Mouse (Mus musculus): ENCODE data around the gene Lce3d. TPM values are rescaled to one million over a fixed set of nuclear protein-coding genes. Genes with fewer than 3 reads are reported as not detected.

The Lce3d gene
- polyA plus RNA-seq (2015; fragmentation: Illumina TruSeq; extraction: RNeasy Lipid Tissue Mini Kit (QIAGEN cat#74804); ENCODE audit: low read depth, low replicate concordance) = not detected

DNA sequence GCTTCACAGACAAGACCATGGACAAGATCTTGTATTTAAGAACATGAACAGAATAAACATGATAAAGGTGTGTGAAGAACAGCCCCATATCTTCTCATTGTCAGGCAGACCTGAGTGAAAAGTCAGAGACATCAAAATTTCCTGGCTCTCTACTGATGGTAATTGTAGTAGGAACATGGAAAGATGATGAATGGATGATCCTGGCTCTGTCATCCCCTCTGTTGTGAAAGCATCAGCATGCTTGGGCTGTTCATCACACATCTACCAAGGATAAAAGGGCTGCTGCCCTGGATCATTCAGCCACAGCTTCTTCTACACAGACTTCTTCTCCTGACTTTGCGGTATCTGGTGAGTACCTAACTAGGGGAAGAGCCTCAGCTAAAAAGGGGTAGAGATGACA, at the start of gene Lce3d:
Gene Lce3d (plus strand): TSS at position 301 of the 400 bp plus-strand sequence.

DNA sequence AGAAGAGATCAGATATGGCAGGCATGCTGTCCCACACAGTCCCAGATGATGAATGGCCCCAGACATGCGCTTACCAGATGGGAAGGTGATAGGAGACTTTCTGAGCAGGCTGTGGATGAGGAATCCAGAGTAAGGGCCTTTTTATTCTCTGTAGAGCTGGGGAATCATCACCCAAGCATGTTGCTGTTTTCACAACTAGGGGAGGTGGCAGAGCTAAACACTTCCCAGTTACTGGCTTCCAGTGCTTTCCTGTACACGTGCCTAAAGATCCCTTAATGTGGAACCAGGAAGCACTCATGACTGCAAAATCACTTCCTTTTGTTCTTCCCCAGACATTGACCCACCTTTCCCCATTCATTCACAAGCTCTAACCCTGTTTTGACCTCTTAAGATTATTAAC, 31.1 kb upstream of the Lce3d start, which contains the start of gene Lce3a:
Gene Lce3a (minus strand): TSS at position 101 of the 400 bp plus-strand sequence.

DNA sequence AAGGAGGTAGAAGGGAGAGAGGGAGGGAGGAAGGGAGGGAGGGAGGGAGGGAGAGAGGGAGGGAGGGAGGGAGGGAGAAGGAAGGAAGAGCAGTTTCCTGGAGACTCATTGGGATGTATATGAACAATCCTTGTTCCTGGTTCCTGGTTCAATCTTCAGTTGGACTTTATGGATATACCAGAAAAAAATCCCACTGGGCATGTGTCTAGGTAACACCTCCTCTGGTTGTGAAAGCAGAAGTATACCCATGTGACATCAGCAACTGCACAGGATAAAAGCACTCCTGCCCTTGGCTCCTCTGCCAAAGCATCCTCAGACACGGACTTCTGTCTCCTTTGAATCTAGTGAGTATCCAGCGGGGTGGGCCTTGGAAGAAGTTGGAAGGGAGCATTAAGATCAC, 24.5 kb upstream of the Lce3d start, which contains the start of gene Lce3b:
Gene Lce3b (plus strand): TSS at position 301 of the 400 bp plus-strand sequence.

DNA sequence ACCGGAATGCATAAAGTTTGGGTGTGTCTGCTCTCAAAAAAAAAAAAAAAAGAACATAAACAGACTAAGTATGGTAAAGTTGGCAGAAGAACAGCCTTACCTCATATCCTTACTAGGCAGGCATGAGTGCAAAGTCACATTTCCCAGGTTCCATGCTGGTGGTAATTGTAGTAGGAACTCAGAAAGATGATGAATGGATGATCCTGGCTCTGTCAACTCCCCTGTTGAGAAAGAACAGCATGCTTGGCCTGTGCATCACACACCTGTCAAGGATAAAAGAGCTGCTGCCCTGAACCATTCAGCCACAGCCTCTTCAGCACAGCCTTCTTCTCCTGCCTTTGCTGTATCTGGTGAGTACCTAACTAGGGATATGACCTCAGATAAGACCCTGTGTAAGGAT, 13.0 kb upstream of the Lce3d start, which contains the start of gene Lce3c:
Gene Lce3c (plus strand): TSS at position 301 of the 400 bp plus-strand sequence.

GRCm38 (mm10) chr3:92966761-92967160, 9.6 kb downstream of the Lce3d start, which contains the start of gene Lce3e:
TSS of gene Lce3e (plus strand) at chr3:92967061.

DNA sequence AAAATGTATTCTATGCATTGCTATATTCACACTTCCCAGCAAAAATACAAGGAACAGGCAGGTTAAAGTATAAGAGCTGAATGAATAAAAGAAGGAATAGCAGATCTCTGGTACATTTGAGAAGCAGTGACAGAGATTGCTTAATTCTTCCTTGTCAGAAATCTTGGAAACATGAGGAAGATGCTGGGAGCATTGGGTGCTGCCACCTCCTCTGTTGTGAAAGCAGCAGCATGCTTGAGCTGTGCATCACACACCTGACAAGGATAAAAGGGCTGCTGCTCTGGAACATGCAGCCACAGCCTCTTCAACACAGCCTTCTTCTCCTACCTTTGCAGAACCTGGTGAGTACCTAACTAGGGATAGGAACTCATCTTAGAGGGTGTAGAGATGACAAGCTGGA, 34.7 kb downstream of the Lce3d start, which contains the start of gene Lce3f:
Gene Lce3f (plus strand): TSS at position 301 of the 400 bp plus-strand sequence.

Other genes with a start within 250 kb of the Lce3d start
- gene Lce1e, start 248.3 kb upstream of the Lce3d start, polyA plus RNA-seq (2015; fragmentation: Illumina TruSeq; extraction: RNeasy Lipid Tissue Mini Kit (QIAGEN cat#74804); ENCODE audit: low read depth, low replicate concordance) = not detected
- not detected for gene Lce1f, start 237.0 kb upstream of the Lce3d start, polyA plus RNA-seq (2015; fragmentation: Illumina TruSeq; extraction: RNeasy Lipid Tissue Mini Kit (QIAGEN cat#74804); ENCODE audit: low read depth, low replicate concordance)
- not detected for gene Gm38119, start 218.3 kb upstream of the Lce3d start, polyA plus RNA-seq (2015; fragmentation: Illumina TruSeq; extraction: RNeasy Lipid Tissue Mini Kit (QIAGEN cat#74804); ENCODE audit: low read depth, low replicate concordance)
- not detected for gene Lce1g, start 205.1 kb upstream of the Lce3d start, polyA plus RNA-seq (2015; fragmentation: Illumina TruSeq; extraction: RNeasy Lipid Tissue Mini Kit (QIAGEN cat#74804); ENCODE audit: low read depth, low replicate concordance)
- not detected for gene Lce1h, start 192.3 kb upstream of the Lce3d start, polyA plus RNA-seq (2015; fragmentation: Illumina TruSeq; extraction: RNeasy Lipid Tissue Mini Kit (QIAGEN cat#74804); ENCODE audit: low read depth, low replicate concordance)
- gene Lce1i, start 178.5 kb upstream of the Lce3d start, polyA plus RNA-seq (2015; fragmentation: Illumina TruSeq; extraction: RNeasy Lipid Tissue Mini Kit (QIAGEN cat#74804); ENCODE audit: low read depth, low replicate concordance) = not detected
- gene Lce1j, start 166.9 kb upstream of the Lce3d start, polyA plus RNA-seq (2015; fragmentation: Illumina TruSeq; extraction: RNeasy Lipid Tissue Mini Kit (QIAGEN cat#74804); ENCODE audit: low read depth, low replicate concordance) = not detected
- not detected for gene Lce1k, start 149.5 kb upstream of the Lce3d start, polyA plus RNA-seq (2015; fragmentation: Illumina TruSeq; extraction: RNeasy Lipid Tissue Mini Kit (QIAGEN cat#74804); ENCODE audit: low read depth, low replicate concordance)
- gene Kprp, start 130.1 kb upstream of the Lce3d start, polyA plus RNA-seq (2015; fragmentation: Illumina TruSeq; extraction: RNeasy Lipid Tissue Mini Kit (QIAGEN cat#74804); ENCODE audit: low read depth, low replicate concordance) = not detected
- not detected for gene Lce1l, start 106.1 kb upstream of the Lce3d start, polyA plus RNA-seq (2015; fragmentation: Illumina TruSeq; extraction: RNeasy Lipid Tissue Mini Kit (QIAGEN cat#74804); ENCODE audit: low read depth, low replicate concordance)
- not detected for gene 2310050C09Rik, start 87.2 kb upstream of the Lce3d start, polyA plus RNA-seq (2015; fragmentation: Illumina TruSeq; extraction: RNeasy Lipid Tissue Mini Kit (QIAGEN cat#74804); ENCODE audit: low read depth, low replicate concordance)
- not detected for gene Lce3a, start 31.2 kb upstream of the Lce3d start, polyA plus RNA-seq (2015; fragmentation: Illumina TruSeq; extraction: RNeasy Lipid Tissue Mini Kit (QIAGEN cat#74804); ENCODE audit: low read depth, low replicate concordance)
- gene Lce3b, start 24.4 kb upstream of the Lce3d start, polyA plus RNA-seq (2015; fragmentation: Illumina TruSeq; extraction: RNeasy Lipid Tissue Mini Kit (QIAGEN cat#74804); ENCODE audit: low read depth, low replicate concordance) = not detected
- gene Lce3c, start 12.9 kb upstream of the Lce3d start, polyA plus RNA-seq (2015; fragmentation: Illumina TruSeq; extraction: RNeasy Lipid Tissue Mini Kit (QIAGEN cat#74804); ENCODE audit: low read depth, low replicate concordance) = not detected
- not detected for gene Lce3e, start 9.7 kb downstream of the Lce3d start, polyA plus RNA-seq (2015; fragmentation: Illumina TruSeq; extraction: RNeasy Lipid Tissue Mini Kit (QIAGEN cat#74804); ENCODE audit: low read depth, low replicate concordance)
- not detected for gene Lce3f, start 34.8 kb downstream of the Lce3d start, polyA plus RNA-seq (2015; fragmentation: Illumina TruSeq; extraction: RNeasy Lipid Tissue Mini Kit (QIAGEN cat#74804); ENCODE audit: low read depth, low replicate concordance)
- not detected for gene Crct1, start 58.3 kb downstream of the Lce3d start, polyA plus RNA-seq (2015; fragmentation: Illumina TruSeq; extraction: RNeasy Lipid Tissue Mini Kit (QIAGEN cat#74804); ENCODE audit: low read depth, low replicate concordance)
- not detected for gene Lce1m, start 61.7 kb downstream of the Lce3d start, polyA plus RNA-seq (2015; fragmentation: Illumina TruSeq; extraction: RNeasy Lipid Tissue Mini Kit (QIAGEN cat#74804); ENCODE audit: low read depth, low replicate concordance)
- gene Gm4858, start 111.4 kb downstream of the Lce3d start, polyA plus RNA-seq (2015; fragmentation: Illumina TruSeq; extraction: RNeasy Lipid Tissue Mini Kit (QIAGEN cat#74804); ENCODE audit: low read depth, low replicate concordance) = not detected
- gene Crnn, start 187.4 kb downstream of the Lce3d start, polyA plus RNA-seq (2015; fragmentation: Illumina TruSeq; extraction: RNeasy Lipid Tissue Mini Kit (QIAGEN cat#74804); ENCODE audit: low read depth, low replicate concordance) = not detected
- gene Flg2, start 239.9 kb downstream of the Lce3d start, polyA plus RNA-seq (2015; fragmentation: Illumina TruSeq; extraction: RNeasy Lipid Tissue Mini Kit (QIAGEN cat#74804); ENCODE audit: low read depth, low replicate concordance) = not detected

Measured in brain, adult 10 weeks (tissue).